Comparison of ENCODE assay signal across 8 mouse cellular contexts in genomic region chr11:94320969-94321930, GRCm38 (mm10). TPM values are rescaled to one million over a fixed set of nuclear protein-coding genes. Genes with fewer than 3 reads are reported as not detected.
A peak's percentile ranks its signal among the peaks of the same experiment; 100 is the strongest.
DNase-seq lines count a peak whose midpoint lies in the region; ATAC-seq and TF ChIP-seq lines count a peak whose summit lies in the region.

No protein-coding gene starts in this region.

- no peaks in the 10 kb centered on the region for H3K27me3 ChIP-seq in kidney, embryonic 16.5 days (ENCODE audit: insufficient read depth, low read length)
- H3K27me3 ChIP-seq in embryonic facial prominence, embryonic 11.5 days (ENCODE audit: control insufficient read depth, insufficient read depth, low read length) = no peaks in the 10 kb centered on the region
- H3K27me3 ChIP-seq in hindbrain, embryonic 16.5 days (replicated peaks; ENCODE audit: control insufficient read depth, insufficient read depth, low read length) = no peaks in the 10 kb centered on the region
- H3K27me3 ChIP-seq in lung, postnatal 0 days (replicated peaks; ENCODE audit: insufficient read depth, low read length) = no peaks in the 10 kb centered on the region
- H3K27me3 ChIP-seq in stomach, embryonic 14.5 days (ENCODE audit: control insufficient read depth, insufficient read depth, low read length) = no peaks in the 10 kb centered on the region

- DNase-seq in kidney, adult 11 months = no peak
- peak; percentile 32 for DNase-seq in NIH3T3 (ENCODE audit: low read depth)
- peak; percentile 43 for DNase-seq in embryonic facial prominence, embryonic 11.5 days (ENCODE audit: low spot score)
- peak; percentile 69 for DNase-seq in lung, postnatal 0 days (ENCODE audit: low spot score)
- DNase-seq in layer of hippocampus, adult 9-11 months = no peak

- WGBS in kidney, embryonic 16.5 days = under 1% methylated on average over 66 of the region's 67 CpGs
- WGBS in embryonic facial prominence, embryonic 11.5 days = under 1% methylated on average over 67 of the region's 67 CpGs
- under 1% methylated on average over 67 of the region's 67 CpGs for WGBS in hindbrain, embryonic 16.5 days
- under 1% methylated on average over 64 of the region's 67 CpGs for WGBS in lung, postnatal 0 days
- WGBS in stomach, embryonic 14.5 days = under 1% methylated on average over 67 of the region's 67 CpGs

- H3K9ac ChIP-seq in kidney, embryonic 16.5 days (replicated peaks; ENCODE audit: low read length) = peak overlapping the region; percentile 99
- peak overlapping the region; percentile 99 for H3K9ac ChIP-seq in embryonic facial prominence, embryonic 11.5 days (replicated peaks; ENCODE audit: low read length)
- peak overlapping the region; percentile 100 for H3K9ac ChIP-seq in hindbrain, embryonic 16.5 days (ENCODE audit: low read depth, low read length)
- peak overlapping the region; percentile 94 for H3K9ac ChIP-seq in lung, postnatal 0 days (replicated peaks; ENCODE audit: low read depth)
- H3K9ac ChIP-seq in stomach, embryonic 14.5 days (replicated peaks; ENCODE audit: low read depth, low read length) = peak overlapping the region; percentile 99

- H3K36me3 ChIP-seq in kidney, embryonic 16.5 days (ENCODE audit: insufficient read depth, low read length) = peaks cover 7% of the 10 kb centered on the region; the same call in 1 of the 2 replicates
- no peaks in the 10 kb centered on the region for H3K36me3 ChIP-seq in embryonic facial prominence, embryonic 11.5 days (replicated peaks; ENCODE audit: control insufficient read depth, insufficient read depth, low read depth, low read length)
- no peaks in the 10 kb centered on the region for H3K36me3 ChIP-seq in hindbrain, embryonic 16.5 days (ENCODE audit: control insufficient read depth, insufficient read depth, low read length)
- no peaks in the 10 kb centered on the region for H3K36me3 ChIP-seq in lung, postnatal 0 days (ENCODE audit: insufficient read depth, low read length)
- H3K36me3 ChIP-seq in stomach, embryonic 14.5 days (ENCODE audit: control insufficient read depth, insufficient read depth, low read length) = no peaks in the 10 kb centered on the region

- TF ChIP-seq EP300 in lung, postnatal 0 days (IDR thresholded peaks at IDR 0.05) = no peak

- H3K9me3 ChIP-seq in kidney, embryonic 16.5 days (ENCODE audit: low read length) = no peaks in the 10 kb centered on the region
- no peaks in the 10 kb centered on the region for H3K9me3 ChIP-seq in embryonic facial prominence, embryonic 11.5 days (replicated peaks; ENCODE audit: control insufficient read depth, low read length)
- no peaks in the 10 kb centered on the region for H3K9me3 ChIP-seq in hindbrain, embryonic 16.5 days (ENCODE audit: control insufficient read depth, low read length)
- no peaks in the 10 kb centered on the region for H3K9me3 ChIP-seq in lung, postnatal 0 days (ENCODE audit: low read length)
- H3K9me3 ChIP-seq in stomach, embryonic 14.5 days (ENCODE audit: control insufficient read depth, low read depth, low read length) = no peaks in the 10 kb centered on the region

- no peak for TF ChIP-seq CTCF in lung, postnatal 0 days (IDR thresholded peaks at IDR 0.05)

- H3K4me2 ChIP-seq in kidney, embryonic 16.5 days (replicated peaks; ENCODE audit: low read depth, low read length) = peak overlapping the region; percentile 84
- H3K4me2 ChIP-seq in embryonic facial prominence, embryonic 11.5 days (ENCODE audit: low read depth, low read length) = peak overlapping the region; percentile 76
- peak overlapping the region; percentile 64 for H3K4me2 ChIP-seq in hindbrain, embryonic 16.5 days (ENCODE audit: low read length)
- peak overlapping the region; percentile 79 for H3K4me2 ChIP-seq in lung, postnatal 0 days (replicated peaks; ENCODE audit: low read depth, low read length)
- peak overlapping the region; percentile 76 for H3K4me2 ChIP-seq in stomach, embryonic 14.5 days (replicated peaks; ENCODE audit: low read depth, low read length)

- ATAC-seq in kidney, embryonic 16.5 days (ENCODE audit: low FRiP score, low TSS enrichment) = peak; percentile 70
- peak; percentile 70 for ATAC-seq in embryonic facial prominence, embryonic 11.5 days (replicated peaks; ENCODE audit: insufficient number of reproducible peaks, low FRiP score, low TSS enrichment, low read depth)
- peak; percentile 79 for ATAC-seq in hindbrain, embryonic 16.5 days
- ATAC-seq in lung, postnatal 0 days = peak; percentile 79
- peak; percentile 62 for ATAC-seq in stomach, embryonic 14.5 days (ENCODE audit: insufficient number of reproducible peaks, insufficient read depth, low FRiP score, low read depth)

- peaks cover 34% of the 10 kb centered on the region for H3K4me1 ChIP-seq in kidney, embryonic 16.5 days (ENCODE audit: insufficient read depth, low read length)
- H3K4me1 ChIP-seq in embryonic facial prominence, embryonic 11.5 days (ENCODE audit: control insufficient read depth, insufficient read depth, low read length) = no peaks in the 10 kb centered on the region
- H3K4me1 ChIP-seq in hindbrain, embryonic 16.5 days (ENCODE audit: control insufficient read depth, insufficient read depth, low read depth, low read length) = peaks cover 38% of the 10 kb centered on the region
- peaks cover 7% of the 10 kb centered on the region; the same call in 1 of the 2 replicates for H3K4me1 ChIP-seq in lung, postnatal 0 days (ENCODE audit: insufficient read depth, low read depth, low read length)
- H3K4me1 ChIP-seq in stomach, embryonic 14.5 days (ENCODE audit: control insufficient read depth, insufficient read depth, low read length) = peaks cover 15% of the 10 kb centered on the region

- H3K4me3 ChIP-seq in kidney, embryonic 16.5 days (ENCODE audit: low read length) = peak overlapping the region; percentile 98
- peak overlapping the region; percentile 100 for H3K4me3 ChIP-seq in embryonic facial prominence, embryonic 11.5 days (ENCODE audit: low read depth, low read length)
- peak overlapping the region; percentile 99 for H3K4me3 ChIP-seq in hindbrain, embryonic 16.5 days (ENCODE audit: low read length)
- peak overlapping the region; percentile 99 for H3K4me3 ChIP-seq in lung, postnatal 0 days (ENCODE audit: low read depth, low read length)
- H3K4me3 ChIP-seq in stomach, embryonic 14.5 days (ENCODE audit: low read depth, low read length) = peak overlapping the region; percentile 99

- peak overlapping the region; percentile 98 for H3K27ac ChIP-seq in kidney, embryonic 16.5 days (ENCODE audit: low read length)
- peak overlapping the region; percentile 96 for H3K27ac ChIP-seq in embryonic facial prominence, embryonic 11.5 days (replicated peaks; ENCODE audit: low read depth, low read length)
- H3K27ac ChIP-seq in hindbrain, embryonic 16.5 days (ENCODE audit: low read depth, low read length) = peak overlapping the region; percentile 89
- peak overlapping the region; percentile 99 for H3K27ac ChIP-seq in lung, postnatal 0 days (ENCODE audit: low read length)
- H3K27ac ChIP-seq in stomach, embryonic 14.5 days (ENCODE audit: low read length) = peak overlapping the region; percentile 99

RNA-seq across cellular contexts. Expression of gene Luc7l3, which starts 0.5 kb away (rescaled TPM):
- 99.5 and 112 TPM in 2 replicates for polyA plus RNA-seq in kidney, embryonic 16.5 days (2015; fragmentation: Nextera tagmentation; extraction: Ambion mirVana)
- polyA plus RNA-seq in embryonic facial prominence, embryonic 11.5 days (2014; fragmentation: Nextera tagmentation; extraction: Ambion mirVana) = 114 and 126 TPM in 2 replicates
- polyA plus RNA-seq in hindbrain, embryonic 16.5 days (2015; fragmentation: Nextera tagmentation; extraction: Ambion mirVana) = 110 and 113 TPM in 2 replicates
- 79.4 and 84.0 TPM in 2 replicates for polyA plus RNA-seq in lung, postnatal 0 days (2015; fragmentation: Nextera tagmentation; extraction: Ambion mirVana)
- 116 and 124 TPM in 2 replicates for polyA plus RNA-seq in stomach, embryonic 14.5 days (2014; fragmentation: Nextera tagmentation; extraction: Ambion mirVana)

RNA-seq across cellular contexts. Expression of gene Ankrd40, which starts 6.6 kb away (rescaled TPM):
- 11.2 and 11.5 TPM in 2 replicates for polyA plus RNA-seq in kidney, embryonic 16.5 days (2015; fragmentation: Nextera tagmentation; extraction: Ambion mirVana)
- polyA plus RNA-seq in embryonic facial prominence, embryonic 11.5 days (2014; fragmentation: Nextera tagmentation; extraction: Ambion mirVana) = 19.9 and 23.5 TPM in 2 replicates
- 9.2 and 9.4 TPM in 2 replicates for polyA plus RNA-seq in hindbrain, embryonic 16.5 days (2015; fragmentation: Nextera tagmentation; extraction: Ambion mirVana)
- 33.3 and 33.6 TPM in 2 replicates for polyA plus RNA-seq in lung, postnatal 0 days (2015; fragmentation: Nextera tagmentation; extraction: Ambion mirVana)
- 17.4 and 19.2 TPM in 2 replicates for polyA plus RNA-seq in stomach, embryonic 14.5 days (2014; fragmentation: Nextera tagmentation; extraction: Ambion mirVana)

RNA-seq across cellular contexts. Expression of gene Gm21885, which starts 39.6 kb away (rescaled TPM):
- polyA plus RNA-seq in kidney, embryonic 16.5 days (2015; fragmentation: Nextera tagmentation; extraction: Ambion mirVana) = not detected in 2 replicates
- polyA plus RNA-seq in embryonic facial prominence, embryonic 11.5 days (2014; fragmentation: Nextera tagmentation; extraction: Ambion mirVana) = 0.29 TPM in 1 of 2 replicates, not detected in the other
- 0.86 TPM in 1 of 2 replicates, not detected in the other for polyA plus RNA-seq in hindbrain, embryonic 16.5 days (2015; fragmentation: Nextera tagmentation; extraction: Ambion mirVana)
- polyA plus RNA-seq in lung, postnatal 0 days (2015; fragmentation: Nextera tagmentation; extraction: Ambion mirVana) = not detected in 2 replicates
- polyA plus RNA-seq in stomach, embryonic 14.5 days (2014; fragmentation: Nextera tagmentation; extraction: Ambion mirVana) = 0.56 TPM in 1 of 2 replicates, not detected in the other

Comparison
In these comparisons a context has a peak if more than half of its experiments do, and no peak if none do; other contexts are left out.
1. DNase-seq: peak in NIH3T3 (single experiment), embryonic facial prominence, embryonic 11.5 days (single experiment) and lung, postnatal 0 days (single experiment); none in kidney, adult 11 months (single experiment) and layer of hippocampus, adult 9-11 months (single experiment).
2. Peak in every context shown above with its lines, with median percentiles within 50 percentile points of each other: ATAC-seq, H3K27ac ChIP-seq, H3K4me2 ChIP-seq, H3K4me3 ChIP-seq and H3K9ac ChIP-seq.